Mouse (Mus musculus): Measurements from ENCODE around the gene Med17.
"Not testable (repeated sequence)": the region's sequence is repeated elsewhere in the genome, so short reads cannot be mapped to it uniquely, and the experiment has no call there.

The Med17 gene

GRCm38 (mm10) chr9:15279649-15280490, at the start of gene Med17:
Gene Med17 (minus strand): TSS chr9:15279931.
- peak; percentile 89 for DNase-seq

GRCm38 (mm10) chr9:15318170-15318742, 38.5 kb upstream of the Med17 start:
- no peak for DNase-seq

GRCm38 (mm10) chr9:15317223-15318169, 37.8 kb upstream of the Med17 start:
- no peak for DNase-seq

- not testable (repeated sequence) for DNase-seq
Observed at GRCm38 (mm10) chr9:15316296-15316695, 36.6 kb upstream of the Med17 start.

- no peak for DNase-seq
Observed at GRCm38 (mm10) chr9:15314619-15315018, 34.9 kb upstream of the Med17 start.

- no peak for DNase-seq
Observed at GRCm38 (mm10) chr9:15313633-15314032, 33.9 kb upstream of the Med17 start.

- DNase-seq, result no peak
Observed at GRCm38 (mm10) chr9:15312054-15312735, 32.5 kb upstream of the Med17 start.

- DNase-seq, result no peak
Observed at GRCm38 (mm10) chr9:15310179-15310578, 30.4 kb upstream of the Med17 start.

- DNase-seq, result no peak
Observed at GRCm38 (mm10) chr9:15309425-15309824, 29.7 kb upstream of the Med17 start.

GRCm38 (mm10) chr9:15308254-15308653, 28.5 kb upstream of the Med17 start:
- no peak for DNase-seq

- DNase-seq, result no peak
Observed at GRCm38 (mm10) chr9:15307257-15307656, 27.5 kb upstream of the Med17 start.

- peak; percentile 59 for DNase-seq
Observed at GRCm38 (mm10) chr9:15306398-15307119, 26.8 kb upstream of the Med17 start, which contains the start of gene 4931406C07Rik. Gene 4931406C07Rik (minus strand): TSS chr9:15306448.

- DNase-seq, result peak; percentile 95
Observed at GRCm38 (mm10) chr9:15305503-15306397, 26.0 kb upstream of the Med17 start, which contains the start of gene Taf1d. Gene Taf1d (plus strand): TSS chr9:15306214.

GRCm38 (mm10) chr9:15302881-15303280, 23.1 kb upstream of the Med17 start:
- DNase-seq, result no peak

- not testable (repeated sequence) for DNase-seq
Observed at GRCm38 (mm10) chr9:15302006-15302405, 22.3 kb upstream of the Med17 start.

GRCm38 (mm10) chr9:15301399-15301798, 21.7 kb upstream of the Med17 start:
- no peak for DNase-seq

GRCm38 (mm10) chr9:15300056-15300455, 20.3 kb upstream of the Med17 start:
- DNase-seq, result no peak

- DNase-seq, result no peak
Observed at GRCm38 (mm10) chr9:15298451-15298850, 18.7 kb upstream of the Med17 start.

- DNase-seq, result no peak
Observed at GRCm38 (mm10) chr9:15297112-15297511, 17.4 kb upstream of the Med17 start.

GRCm38 (mm10) chr9:15289251-15289650, 9.5 kb upstream of the Med17 start:
- no peak for DNase-seq

- no peak for DNase-seq
Observed at GRCm38 (mm10) chr9:15288402-15288801, 8.7 kb upstream of the Med17 start.

All from right cerebral cortex, postnatal 4 days (tissue).